Mouse (Mus musculus): ENCODE data around the gene Trp53bp2. TPM values are rescaled to one million over a fixed set of nuclear protein-coding genes. Genes with fewer than 3 reads are reported as not detected.

Gene Trp53bp2
- polyA plus RNA-seq, 1 experiment from 2014 or later = 4.1 TPM

- TF ChIP-seq CTCF (IDR thresholded peaks at IDR 0.05; ENCODE audit: low read depth) (no peak), EP300 (IDR thresholded peaks at IDR 0.05; ENCODE audit: low read depth) (no peak)
- H3K4me3 ChIP-seq (ENCODE audit: low read depth, low read length) = no peak overlapping the region
- no peaks in the 10 kb centered on the region for H3K9me3 ChIP-seq (ENCODE audit: low read length)
- WGBS (ENCODE audit: insufficient replicate concordance) = 81% methylated on average over 10 of the region's 10 CpGs
- peaks cover 14% of the 10 kb centered on the region for H3K36me3 ChIP-seq (replicated peaks; ENCODE audit: insufficient read depth, low read length)
- H3K4me1 ChIP-seq (ENCODE audit: insufficient read depth) = peaks cover 16% of the 10 kb centered on the region
- no peak overlapping the region for H3K4me2 ChIP-seq (ENCODE audit: low read depth, low read length)
- DNase-seq (no peak), ATAC-seq (no peak)
- no peak overlapping the region for H3K27ac ChIP-seq (ENCODE audit: low read depth)
- no peak overlapping the region for H3K9ac ChIP-seq (replicated peaks)
- H3K27me3 ChIP-seq (ENCODE audit: insufficient read depth, low read length) = no peaks in the 10 kb centered on the region
These were observed 100.3 kb downstream of the Trp53bp2 start for GRCm38 (mm10) chr1:182509110-182509797.

GRCm38 (mm10) chr1:182511073-182511472 is 102.1 kb downstream of the Trp53bp2 start:
- TF ChIP-seq EP300 (IDR thresholded peaks at IDR 0.05; ENCODE audit: low read depth) (no peak), CTCF (IDR thresholded peaks at IDR 0.05; ENCODE audit: low read depth) (no peak)
- WGBS (ENCODE audit: insufficient replicate concordance) = 73% methylated on average over 2 of the region's 2 CpGs
- no peak for DNase-seq
- H3K27ac ChIP-seq (ENCODE audit: low read depth) = no peak overlapping the region
- no peak overlapping the region for H3K4me3 ChIP-seq (ENCODE audit: low read depth, low read length)
- no peak for ATAC-seq
- peaks cover 14% of the 10 kb centered on the region for H3K36me3 ChIP-seq (replicated peaks; ENCODE audit: insufficient read depth, low read length)
- H3K4me1 ChIP-seq (ENCODE audit: insufficient read depth) = peaks cover 20% of the 10 kb centered on the region
- no peaks in the 10 kb centered on the region for H3K27me3 ChIP-seq (ENCODE audit: insufficient read depth, low read length)
- no peak overlapping the region for H3K9ac ChIP-seq (replicated peaks)
- no peak overlapping the region for H3K4me2 ChIP-seq (ENCODE audit: low read depth, low read length)
- no peaks in the 10 kb centered on the region for H3K9me3 ChIP-seq (ENCODE audit: low read length)

GRCm38 (mm10) chr1:182511778-182512177 is 102.8 kb downstream of the Trp53bp2 start:
- TF ChIP-seq CTCF (IDR thresholded peaks at IDR 0.05; ENCODE audit: low read depth) (no peak), EP300 (IDR thresholded peaks at IDR 0.05; ENCODE audit: low read depth) (no peak)
- ATAC-seq = no peak
- WGBS (ENCODE audit: insufficient replicate concordance) = 62% methylated on average over 8 of the region's 8 CpGs

More at GRCm38 (mm10) chr1:182511778-182512177, 102.8 kb downstream of the Trp53bp2 start:
- no peak overlapping the region for H3K27ac ChIP-seq (ENCODE audit: low read depth)
- H3K4me3 ChIP-seq (ENCODE audit: low read depth, low read length) = no peak overlapping the region
- no peak for DNase-seq
- peaks cover 4% of the 10 kb centered on the region; the same call in 1 of the 2 replicates for H3K27me3 ChIP-seq (ENCODE audit: insufficient read depth, low read length)
- H3K9me3 ChIP-seq (ENCODE audit: low read length) = no peaks in the 10 kb centered on the region
- H3K4me2 ChIP-seq (ENCODE audit: low read depth, low read length) = no peak overlapping the region
- H3K36me3 ChIP-seq (replicated peaks; ENCODE audit: insufficient read depth, low read length) = peaks cover 14% of the 10 kb centered on the region
- no peak overlapping the region for H3K9ac ChIP-seq (replicated peaks)
- peaks cover 17% of the 10 kb centered on the region for H3K4me1 ChIP-seq (ENCODE audit: insufficient read depth)

Other genes starting within 250 kb of the Trp53bp2 start
- not detected in 2 replicates for gene Vmn1r1, start 244.7 kb upstream of the Trp53bp2 start, polyA plus RNA-seq (2015; fragmentation: Nextera tagmentation; extraction: Ambion mirVana)
- gene Degs1, start 126.4 kb upstream of the Trp53bp2 start, polyA plus RNA-seq (2015; fragmentation: Nextera tagmentation; extraction: Ambion mirVana) = 96.4 and 96.8 TPM in 2 replicates
- 4.7 and 4.9 TPM in 2 replicates for gene Fbxo28, start 67.5 kb upstream of the Trp53bp2 start, polyA plus RNA-seq (2015; fragmentation: Nextera tagmentation; extraction: Ambion mirVana)
- 20.6 and 23.6 TPM in 2 replicates for gene Capn2, start 108.4 kb downstream of the Trp53bp2 start, polyA plus RNA-seq (2015; fragmentation: Nextera tagmentation; extraction: Ambion mirVana)
- gene Capn8, start 155.8 kb downstream of the Trp53bp2 start, polyA plus RNA-seq (2015; fragmentation: Nextera tagmentation; extraction: Ambion mirVana) = 0.06 TPM in 1 of 2 replicates, not detected in the other

All from liver, postnatal 0 days (tissue).